Mouse (Mus musculus): ENCODE results near the gene Olfr1423.
"Not testable (repeated sequence)": the region's sequence is repeated elsewhere in the genome, so short reads cannot be mapped to it uniquely, and the experiment has no call there.

Gene Olfr1423

GRCm38 (mm10) chr19:12006361-12006947 lies 34.7 kb downstream of the Olfr1423 start:
- DNase-seq, result peak; percentile 92

- peak; percentile 99 for DNase-seq
Observed at GRCm38 (mm10) chr19:12005376-12006360, 35.4 kb downstream of the Olfr1423 start.

GRCm38 (mm10) chr19:12004216-12005008 lies 36.7 kb downstream of the Olfr1423 start:
- DNase-seq, result peak; percentile 92

GRCm38 (mm10) chr19:12003568-12003967 lies 37.5 kb downstream of the Olfr1423 start:
- peak; percentile 51 for DNase-seq

GRCm38 (mm10) chr19:12002791-12003190 lies 38.3 kb downstream of the Olfr1423 start:
- DNase-seq, result peak; percentile 82

GRCm38 (mm10) chr19:12002125-12002524 lies 39.0 kb downstream of the Olfr1423 start:
- DNase-seq, result peak; percentile 94

GRCm38 (mm10) chr19:12001686-12002085 lies 39.4 kb downstream of the Olfr1423 start:
- no peak for DNase-seq

- DNase-seq, result no peak
Observed at GRCm38 (mm10) chr19:11995722-11996448, 45.2 kb downstream of the Olfr1423 start.

GRCm38 (mm10) chr19:11994703-11995431 lies 46.2 kb downstream of the Olfr1423 start:
- DNase-seq, result peak; percentile 89

- DNase-seq, result peak; percentile 86
Observed at GRCm38 (mm10) chr19:11992441-11993029, 48.6 kb downstream of the Olfr1423 start.

GRCm38 (mm10) chr19:11992034-11992433 lies 49.1 kb downstream of the Olfr1423 start:
- DNase-seq, result peak; percentile 79

GRCm38 (mm10) chr19:11989334-11989733 lies 51.8 kb downstream of the Olfr1423 start:
- DNase-seq, result peak; percentile 72

GRCm38 (mm10) chr19:11987841-11988240 lies 53.3 kb downstream of the Olfr1423 start:
- DNase-seq, result peak; percentile 51

GRCm38 (mm10) chr19:11984614-11985013 lies 56.5 kb downstream of the Olfr1423 start:
- DNase-seq, result not testable (repeated sequence)
